Comparison of ENCODE assay signal across 27 mouse cellular contexts in genomic region chr1:139494630-139495029, GRCm38 (mm10). TPM values are rescaled to one million over a fixed set of nuclear protein-coding genes. Genes with fewer than 3 reads are reported as not detected.
"Had no signal": no experiment of that assay in that cellular context is flagged by ENCODE, and none has a peak within 500 bp of the region (broad histone marks: within the 10 kb centered on the region; RNA-seq: fewer than 3 reads in every experiment).

No protein-coding gene starts in this region.

- H3K9ac ChIP-seq: limb, embryonic 13.5 days; liver, embryonic 12.5 days; liver, embryonic 15.5 days; lung, embryonic 15.5 days; midbrain, embryonic 15.5 days; neural tube, embryonic 12.5 days; neural tube, embryonic 15.5 days had no signal

- H3K9me3 ChIP-seq: limb, embryonic 13.5 days; liver, embryonic 12.5 days; liver, embryonic 15.5 days; lung, embryonic 15.5 days; megakaryocyte, embryonic 14.5 days; midbrain, embryonic 10.5 days; midbrain, embryonic 15.5 days; neural tube, embryonic 12.5 days; neural tube, embryonic 15.5 days had no signal

- H3K27ac ChIP-seq: limb, embryonic 13.5 days; liver, embryonic 12.5 days; liver, embryonic 15.5 days; lung, embryonic 15.5 days; midbrain, embryonic 10.5 days; midbrain, embryonic 15.5 days; neural tube, embryonic 12.5 days; neural tube, embryonic 15.5 days had no signal

- H3K4me1 ChIP-seq: limb, embryonic 13.5 days; liver, embryonic 12.5 days; liver, embryonic 15.5 days; lung, embryonic 15.5 days; megakaryocyte, embryonic 14.5 days; midbrain, embryonic 10.5 days; midbrain, embryonic 15.5 days; neural tube, embryonic 12.5 days; neural tube, embryonic 15.5 days had no signal

- H3K4me2 ChIP-seq: limb, embryonic 13.5 days; liver, embryonic 12.5 days; liver, embryonic 15.5 days; lung, embryonic 15.5 days; midbrain, embryonic 15.5 days; neural tube, embryonic 12.5 days; neural tube, embryonic 15.5 days had no signal

- ATAC-seq: liver, embryonic 12.5 days; midbrain, embryonic 15.5 days had no signal

- H3K27me3 ChIP-seq: limb, embryonic 13.5 days; liver, embryonic 12.5 days; liver, embryonic 15.5 days; lung, embryonic 15.5 days; megakaryocyte, embryonic 14.5 days; midbrain, embryonic 15.5 days; neural tube, embryonic 12.5 days; neural tube, embryonic 15.5 days had no signal

- H3K4me3 ChIP-seq: limb, embryonic 13.5 days; liver, embryonic 12.5 days; liver, embryonic 15.5 days; lung, embryonic 15.5 days; megakaryocyte, embryonic 14.5 days; midbrain, embryonic 10.5 days; midbrain, embryonic 15.5 days; neural tube, embryonic 12.5 days; neural tube, embryonic 15.5 days had no signal

- H3K36me3 ChIP-seq: midbrain, embryonic 15.5 days; neural tube, embryonic 15.5 days had no signal

- DNase-seq: kidney, adult 9 months; kidney, postnatal 14 days; kidney, postnatal 4 days; left cerebral cortex, postnatal 4 days; liver; lung, adult 18-20 months; lung, postnatal 10 days; lung, postnatal 36 days; retina, postnatal 1 day; right cerebral cortex, postnatal 25 days; thymus, adult 18-20 months; thymus, postnatal 36 days had no signal

RNA-seq across cellular contexts. Expression of gene F13b, which starts 6.9 kb away (rescaled TPM):
- total RNA-seq: layer of hippocampus, adult 18-20 months; layer of hippocampus, postnatal 14 days; left cerebral cortex, adult 8-10 months; left cerebral cortex, postnatal 14 days; left cerebral cortex, postnatal 4 days had no signal
- polyA plus RNA-seq: limb, embryonic 13.5 days; lung, embryonic 15.5 days; midbrain, embryonic 10.5 days; midbrain, embryonic 15.5 days; neural tube, embryonic 12.5 days; neural tube, embryonic 15.5 days; spleen, adult 2 months; urinary bladder, adult 2 months had no signal
